Mouse (Mus musculus) stomach, embryonic 14.5 days (tissue): ENCODE data around the gene Pdxk. TPM values are rescaled to one million over a fixed set of nuclear protein-coding genes. Genes with fewer than 3 reads are reported as not detected.

Source experiments
- ATAC-seq: fragments of 200-750 bp; cut with Nextera tagmentation; 2 replicates; pipeline ENCODE4 v1.8.0; 2017; ENCODE audit warnings: low read depth, moderate TSS enrichment; ENCODE audit not compliant: insufficient number of reproducible peaks, insufficient read depth, low FRiP score
- H3K27ac ChIP-seq: fragments of 300-500 bp; sonication (generic); 2 replicates; pipeline ENCODE4 v1.5.1; 2014; ENCODE audit warnings: mild to moderate bottlenecking, low read length, moderate library complexity, mixed read lengths
- H3K27me3 ChIP-seq: fragments of 300-500 bp; sonication (generic); 2 replicates; pipeline ENCODE4 v1.6.1; 2014; ENCODE audit warnings: low read length, control low read depth, mixed read lengths; ENCODE audit not compliant: control insufficient read depth, insufficient read depth
- H3K36me3 ChIP-seq: fragments of 300-500 bp; sonication (generic); 2 replicates; pipeline ENCODE4 v1.6.1; 2014; ENCODE audit warnings: mild to moderate bottlenecking, control low read depth, low read length, moderate library complexity, mixed read lengths; ENCODE audit not compliant: control insufficient read depth, insufficient read depth
- H3K4me1 ChIP-seq: fragments of 300-500 bp; sonication (generic); 2 replicates; pipeline ENCODE4 v1.6.1; 2014; ENCODE audit warnings: low read length, control low read depth, mixed read lengths; ENCODE audit not compliant: control insufficient read depth, insufficient read depth
- H3K4me2 ChIP-seq: fragments of 300-500 bp; sonication (generic); replicated peaks from 2 replicates; pipeline ENCODE4 v1.6.1; 2014; ENCODE audit warnings: low read depth, low read length, control low read depth
- H3K4me3 ChIP-seq: fragments of 300-500 bp; sonication (generic); 2 replicates; pipeline ENCODE4 v1.5.1; 2014; ENCODE audit warnings: low read depth, low read length, control low read depth
- H3K9ac ChIP-seq: fragments of 300-500 bp; sonication (generic); replicated peaks from 2 replicates; pipeline ENCODE4 v1.6.1; 2014; ENCODE audit warnings: low read depth, mild to moderate bottlenecking, control low read depth, low read length, moderate library complexity, mixed read lengths
- H3K9me3 ChIP-seq: fragments of 300-500 bp; sonication (generic); 2 replicates; pipeline ENCODE4 v1.6.1; 2016; ENCODE audit warnings: low read depth, low read length, control low read depth; ENCODE audit not compliant: control insufficient read depth
- WGBS: fragments of 180-500 bp; shearing (Covaris S2); extraction: QIAGEN DNeasy Blood & Tissue Kit; methylation state at CpG from one replicate; pipeline ENCODE4 v1.1.7; 2014; 5-methylcytosine and 5-hydroxymethylcytosine counted together
- microRNA-seq: library from miRNA; unstranded; fragments of <30 nt; microRNA quantifications from one replicate; pipeline ENCODE4, GENCODE M21; 2016
- polyA plus RNA-seq: library from polyadenylated mRNA; unstranded; fragments of >200 nt; fragmentation: Nextera tagmentation; extraction: Ambion mirVana; gene quantifications from 2 replicates; pipeline ENCODE4 v1.2.1, GENCODE M21; 2014

Gene Pdxk
- polyA plus RNA-seq, 1 experiment from 2014 or later, result 6.5 TPM

GRCm38 (mm10) chr10:78395377-78395776 is 69.4 kb downstream of the Pdxk start:
- H3K36me3 ChIP-seq, result peaks cover 2% of the 10 kb centered on the region
- H3K27me3 ChIP-seq, result peaks cover 4% of the 10 kb centered on the region; the same call in 1 of the 2 replicates
- H3K4me1 ChIP-seq, result no peaks in the 10 kb centered on the region
- no peak for ATAC-seq
- H3K9ac ChIP-seq, result no peak overlapping the region
- no peak overlapping the region for H3K27ac ChIP-seq
- no peak overlapping the region for H3K4me2 ChIP-seq
- no peaks in the 10 kb centered on the region for H3K9me3 ChIP-seq
- WGBS, result 76% methylated on average over 3 of the region's 3 CpGs
- H3K4me3 ChIP-seq, result no peak overlapping the region

- WGBS, result 1% methylated on average over 18 of the region's 18 CpGs
- peaks cover 4% of the 10 kb centered on the region; the same call in 1 of the 2 replicates for H3K27me3 ChIP-seq
- no peaks in the 10 kb centered on the region for H3K4me1 ChIP-seq
- no peak overlapping the region for H3K9ac ChIP-seq
- H3K4me3 ChIP-seq, result no peak overlapping the region
- no peaks in the 10 kb centered on the region for H3K36me3 ChIP-seq
- no peak overlapping the region for H3K27ac ChIP-seq
- no peak for ATAC-seq
- no peak overlapping the region for H3K4me2 ChIP-seq
- H3K9me3 ChIP-seq, result no peaks in the 10 kb centered on the region
Measured at GRCm38 (mm10) chr10:78392072-78392471, 72.7 kb downstream of the Pdxk start.

GRCm38 (mm10) chr10:78390982-78391470 is 73.7 kb downstream of the Pdxk start:
- peaks cover 4% of the 10 kb centered on the region; the same call in 1 of the 2 replicates for H3K27me3 ChIP-seq
- H3K27ac ChIP-seq, result no peak overlapping the region
- no peaks in the 10 kb centered on the region for H3K9me3 ChIP-seq
- WGBS, result 20% methylated on average over 4 of the region's 4 CpGs
- H3K4me2 ChIP-seq, result no peak overlapping the region
- no peak overlapping the region for H3K9ac ChIP-seq
- no peak overlapping the region for H3K4me3 ChIP-seq
- H3K36me3 ChIP-seq, result no peaks in the 10 kb centered on the region
- no peaks in the 10 kb centered on the region for H3K4me1 ChIP-seq
- ATAC-seq, result no peak

GRCm38 (mm10) chr10:78388216-78388980 is 76.4 kb downstream of the Pdxk start:
- H3K4me2 ChIP-seq, result no peak overlapping the region
- H3K27me3 ChIP-seq, result peaks cover 4% of the 10 kb centered on the region; the same call in 1 of the 2 replicates
- H3K4me1 ChIP-seq, result no peaks in the 10 kb centered on the region
- H3K9ac ChIP-seq, result no peak overlapping the region
- no peak for ATAC-seq
- H3K9me3 ChIP-seq, result no peaks in the 10 kb centered on the region
- no peak overlapping the region for H3K4me3 ChIP-seq
- H3K27ac ChIP-seq, result no peak overlapping the region
- 70% methylated on average over 20 of the region's 20 CpGs for WGBS
- H3K36me3 ChIP-seq, result no peaks in the 10 kb centered on the region

Small RNA genes lying within 50 kb of the gene (microRNA-seq; reads per million reads assigned to microRNA genes)
- gene Mir6410 (not detected), gene Mir6907 (1.0 reads per million), gene Mir6908 (not detected)

Other genes with a start within 250 kb of the Pdxk start
- gene Trappc10, start 220.3 kb downstream of the Pdxk start, polyA plus RNA-seq, result 14.7 and 17.3 TPM in 2 replicates
- 41.9 and 54.3 TPM in 2 replicates for gene Agpat3, start 112.5 kb downstream of the Pdxk start, polyA plus RNA-seq
- 213 and 240 TPM in 2 replicates for gene Rrp1, start 51.9 kb downstream of the Pdxk start, polyA plus RNA-seq
- gene Cstb, start 39.3 kb downstream of the Pdxk start, polyA plus RNA-seq, result 419 and 443 TPM in 2 replicates
- not detected in 2 replicates for gene Olfr1358, start 52.5 kb upstream of the Pdxk start, polyA plus RNA-seq
- gene Ilvbl, start 109.4 kb upstream of the Pdxk start, polyA plus RNA-seq, result 36.0 and 44.4 TPM in 2 replicates
- gene Syde1, start 127.0 kb upstream of the Pdxk start, polyA plus RNA-seq, result 19.1 and 20.4 TPM in 2 replicates
- not detected in 2 replicates for gene Olfr1357, start 153.1 kb upstream of the Pdxk start, polyA plus RNA-seq